Mouse (Mus musculus) bone marrow macrophage, adult 2 months (primary cell): ENCODE measurements around the gene Sgcd.

ENCODE experiments used
- CTCF ChIP-seq: IDR thresholded peaks from 2 replicates; pipeline ENCODE4 v1.5.1; 2012; ENCODE audit warnings: low read depth, mild to moderate bottlenecking, low read length, moderate library complexity
- POLR2A ChIP-seq: IDR thresholded peaks from 2 replicates; pipeline ENCODE4 v1.6.1; 2012; ENCODE audit warnings: mild to moderate bottlenecking, low read depth, low read length, borderline replicate concordance

GRCm38 (mm10) chr11:47982152-47982551, 6.6 kb downstream of the Sgcd start:
- TF ChIP-seq POLR2A = no peak
- TF ChIP-seq CTCF = no peak
